Mouse (Mus musculus): ENCODE results near the gene Arhgap29.

Gene Arhgap29

DNA sequence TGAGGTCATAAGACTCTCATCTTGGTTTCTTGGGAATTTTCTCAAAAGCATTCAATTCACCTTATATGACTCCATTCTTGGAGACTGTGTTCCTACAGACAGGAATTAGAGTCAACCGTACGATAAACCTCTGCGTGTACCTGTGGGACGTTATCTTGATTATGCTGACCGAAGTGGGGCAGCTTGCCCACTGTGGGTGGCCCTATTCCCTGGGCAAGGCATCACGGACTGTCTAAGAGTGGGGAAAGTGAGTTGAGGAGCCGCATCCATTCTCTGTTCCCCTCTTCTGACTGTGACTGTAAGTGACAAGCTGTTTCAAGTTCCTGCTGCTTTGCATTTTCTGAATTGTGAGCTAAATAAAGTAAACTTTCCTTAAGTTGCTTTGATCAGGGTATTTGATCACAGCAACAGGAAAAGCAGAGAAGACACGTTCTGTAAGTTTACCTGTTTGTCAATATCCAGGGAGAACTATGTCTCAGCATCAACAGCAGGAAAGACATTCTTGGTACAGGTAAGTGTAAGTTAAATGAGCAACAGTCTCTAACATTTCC is at the start of gene Arhgap29:
Arhgap29 (plus strand) TSS at position 501 of the 551 bp plus-strand sequence.
- no peak for DNase-seq (ENCODE audit: low spot score in 2 of 2)

GRCm38 (mm10) chr3:121902729-121903128 is 49.6 kb upstream of the Arhgap29 start:
- DNase-seq (ENCODE audit: low spot score in 2 of 2): no peak

DNA sequence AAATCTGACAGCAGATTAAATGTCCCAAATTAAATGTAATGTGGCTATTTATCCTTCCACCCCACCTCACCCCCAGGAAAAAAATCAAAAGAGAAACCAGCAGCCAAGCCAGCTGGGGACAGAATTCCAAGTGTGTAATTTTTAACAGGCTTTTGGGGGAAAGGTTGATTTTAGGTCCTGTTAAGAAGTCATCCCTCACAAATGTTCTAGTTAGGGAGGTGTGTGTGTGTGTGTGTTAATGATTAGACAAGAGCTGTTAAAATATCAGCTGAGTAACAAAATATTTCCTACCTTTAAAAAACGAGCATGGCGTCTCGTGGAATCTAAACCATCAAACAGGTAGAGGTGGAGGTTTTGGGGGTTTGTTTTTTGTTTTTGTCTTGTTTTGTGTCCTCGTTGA is 49.1 kb upstream of the Arhgap29 start:
- no peak for DNase-seq (ENCODE audit: low spot score in 2 of 2)

- DNase-seq (ENCODE audit: low spot score in 2 of 2): no peak
These were observed 48.6 kb upstream of the Arhgap29 start for GRCm38 (mm10) chr3:121903695-121904094.

DNA sequence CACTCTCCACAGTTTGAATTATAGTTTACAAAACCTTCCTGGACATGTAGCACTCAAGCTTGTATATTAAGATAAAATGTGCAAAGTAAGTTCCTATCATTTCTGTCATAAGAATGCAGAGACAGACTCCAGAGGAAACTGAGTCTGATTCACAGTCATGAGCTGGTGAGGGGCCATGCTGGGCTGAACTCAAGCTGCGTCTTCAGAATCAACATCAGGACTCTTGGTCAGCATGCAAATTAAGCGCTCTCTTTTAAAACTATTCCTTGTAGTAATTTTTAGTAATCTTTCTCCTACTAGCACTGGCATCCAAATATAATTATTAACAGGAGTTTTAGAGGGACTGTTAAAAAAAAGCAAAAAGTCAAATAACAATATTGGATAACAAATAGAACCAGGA is 47.9 kb upstream of the Arhgap29 start:
- DNase-seq (ENCODE audit: low spot score in 2 of 2): no peak

DNA sequence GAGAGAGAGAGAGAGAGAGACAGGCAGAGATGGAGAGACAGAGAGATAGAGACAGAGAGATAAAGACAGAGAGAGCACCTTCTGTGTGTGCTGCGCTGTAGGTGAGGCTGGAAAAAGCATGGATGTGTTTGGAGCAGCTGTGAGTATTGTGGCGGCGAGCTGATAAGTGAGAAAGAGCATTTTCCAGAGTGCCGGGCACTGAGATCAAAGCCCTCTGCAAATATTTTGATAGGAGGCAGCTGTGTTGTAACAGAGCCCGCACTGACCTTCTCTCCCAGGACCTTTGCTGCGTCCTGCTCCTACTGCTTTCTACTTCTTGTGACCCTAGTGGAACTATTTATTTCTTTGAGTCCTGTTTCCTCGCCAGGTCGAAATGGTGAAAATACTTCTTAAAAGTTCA is 45.7 kb upstream of the Arhgap29 start:
- DNase-seq (ENCODE audit: low spot score in 2 of 2): no peak

- DNase-seq (ENCODE audit: low spot score in 2 of 2): no peak
These were observed 43.2 kb upstream of the Arhgap29 start for GRCm38 (mm10) chr3:121909155-121909554.

DNA sequence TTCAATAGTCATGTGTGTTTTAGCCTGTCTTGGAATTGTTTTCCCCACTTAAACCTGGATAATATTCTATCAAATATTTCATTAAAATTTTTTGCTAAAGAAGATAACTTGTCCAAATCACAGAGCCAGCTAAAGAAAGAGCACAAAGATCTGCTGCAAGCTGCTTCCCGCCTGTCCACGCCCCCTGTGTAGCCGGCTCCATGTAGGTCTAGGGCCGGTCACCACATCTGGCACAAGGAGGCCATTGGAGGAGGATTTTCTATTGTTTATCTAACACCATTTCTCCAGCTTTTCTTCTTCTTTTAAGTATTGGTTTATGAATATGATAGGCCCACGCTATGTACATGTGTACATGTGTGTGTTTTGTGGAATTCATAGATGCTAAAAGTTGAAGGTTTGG is 38.9 kb upstream of the Arhgap29 start:
- DNase-seq (ENCODE audit: low spot score in 2 of 2): no peak

- no peak for DNase-seq (ENCODE audit: low spot score in 2 of 2)
These were observed 37.7 kb upstream of the Arhgap29 start for GRCm38 (mm10) chr3:121914459-121915185.

DNA sequence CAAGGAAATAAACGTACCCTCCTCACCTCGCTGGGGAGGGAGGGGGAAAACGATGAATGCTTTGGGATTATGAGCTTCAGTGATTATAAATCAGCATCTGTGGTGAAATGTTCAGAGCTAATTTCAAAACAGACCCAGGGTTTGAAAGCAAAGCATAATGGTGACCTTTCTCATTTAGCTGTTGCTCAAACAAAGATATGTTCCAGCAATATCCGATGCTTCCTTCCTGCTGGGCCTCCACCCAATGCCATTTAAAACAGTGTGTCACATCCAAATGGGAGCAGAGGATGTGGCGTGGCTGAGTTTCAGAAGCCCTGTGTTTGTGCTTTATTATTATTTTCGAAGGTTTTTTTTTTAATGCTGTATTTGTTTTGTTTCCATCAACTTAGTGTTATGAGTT is 37.1 kb upstream of the Arhgap29 start:
- DNase-seq (ENCODE audit: low spot score in 2 of 2): no peak

- no peak for DNase-seq (ENCODE audit: low spot score in 2 of 2)
These were observed 35.4 kb upstream of the Arhgap29 start for GRCm38 (mm10) chr3:121916802-121917532.

GRCm38 (mm10) chr3:121917658-121918057 is 34.7 kb upstream of the Arhgap29 start:
- no peak for DNase-seq (ENCODE audit: low spot score in 2 of 2)

- no peak for DNase-seq (ENCODE audit: low spot score in 2 of 2)
These were observed 32.4 kb upstream of the Arhgap29 start for GRCm38 (mm10) chr3:121919961-121920360.

DNA sequence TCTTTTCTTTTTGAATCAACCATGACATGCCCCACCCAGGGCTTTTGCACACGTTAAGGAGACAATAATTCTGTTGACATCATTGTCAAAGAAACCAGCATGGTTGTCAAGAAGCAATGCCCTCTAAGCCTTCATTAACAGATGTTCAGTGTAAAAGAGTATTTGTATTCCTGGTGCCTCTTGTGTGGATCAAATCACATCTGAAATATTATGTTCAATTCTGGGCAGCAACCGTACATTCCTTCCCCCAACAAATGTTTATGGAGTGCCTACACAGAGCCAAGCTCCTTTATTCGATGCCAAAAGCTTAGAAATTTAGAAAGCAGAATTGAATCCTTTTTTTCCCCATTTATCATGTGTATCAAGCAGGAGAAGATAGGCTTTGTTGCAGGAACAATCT is 31.6 kb upstream of the Arhgap29 start:
- no peak for DNase-seq (ENCODE audit: low spot score in 2 of 2)

DNA sequence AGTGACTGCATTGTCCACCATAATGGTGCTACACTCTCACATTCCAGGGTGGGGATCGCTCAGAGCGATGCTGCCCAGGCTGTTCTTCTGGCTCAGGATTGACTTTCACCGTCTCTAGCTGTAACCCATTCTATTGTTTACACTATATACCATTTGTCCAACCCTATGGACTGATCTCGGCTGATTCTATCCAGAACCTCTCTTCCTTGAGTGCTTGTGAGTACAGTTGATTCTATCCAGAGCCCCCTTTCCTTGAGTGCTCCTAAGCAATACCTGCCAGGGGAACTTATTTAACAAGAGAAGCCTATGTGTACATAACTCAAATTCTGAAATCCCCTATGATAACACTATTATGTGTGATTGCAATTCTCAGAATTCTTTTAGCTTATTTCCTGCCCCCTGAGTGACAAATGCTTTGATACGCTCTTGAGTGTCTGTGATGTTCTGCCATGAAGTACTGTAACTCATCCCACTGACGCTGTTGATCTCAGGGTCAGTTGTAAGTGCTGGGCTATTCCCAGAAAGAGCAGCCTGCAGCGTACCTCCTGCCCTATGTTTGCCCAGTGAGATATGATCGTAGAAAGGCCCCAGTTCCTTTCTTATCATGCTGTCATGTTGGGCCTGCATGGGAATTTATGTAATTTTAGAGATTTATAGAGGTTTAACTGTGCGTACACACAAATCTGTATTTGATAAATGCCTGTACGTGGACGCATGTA is 27.4 kb upstream of the Arhgap29 start:
- no peak for DNase-seq (ENCODE audit: low spot score in 2 of 2)

DNA sequence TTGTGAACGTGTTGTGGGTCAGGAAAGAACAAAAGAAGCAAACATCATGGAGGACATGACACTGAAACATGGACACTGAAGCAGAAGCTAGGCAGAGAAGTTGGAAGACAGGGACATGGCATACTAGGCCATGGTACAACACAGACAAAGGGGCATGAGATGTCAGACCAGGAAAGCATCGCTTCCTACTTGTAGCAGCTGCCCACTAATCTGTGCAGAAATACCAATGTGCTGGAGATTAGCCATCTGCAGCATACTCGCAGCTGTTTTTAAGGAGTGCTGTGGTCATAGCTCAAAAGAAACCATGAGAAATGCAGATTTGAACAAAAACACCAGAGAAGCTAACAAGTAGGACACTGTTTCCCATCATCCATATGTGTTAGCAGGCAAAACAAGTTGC is 24.7 kb upstream of the Arhgap29 start:
- DNase-seq (ENCODE audit: low spot score in 2 of 2): no peak

DNA sequence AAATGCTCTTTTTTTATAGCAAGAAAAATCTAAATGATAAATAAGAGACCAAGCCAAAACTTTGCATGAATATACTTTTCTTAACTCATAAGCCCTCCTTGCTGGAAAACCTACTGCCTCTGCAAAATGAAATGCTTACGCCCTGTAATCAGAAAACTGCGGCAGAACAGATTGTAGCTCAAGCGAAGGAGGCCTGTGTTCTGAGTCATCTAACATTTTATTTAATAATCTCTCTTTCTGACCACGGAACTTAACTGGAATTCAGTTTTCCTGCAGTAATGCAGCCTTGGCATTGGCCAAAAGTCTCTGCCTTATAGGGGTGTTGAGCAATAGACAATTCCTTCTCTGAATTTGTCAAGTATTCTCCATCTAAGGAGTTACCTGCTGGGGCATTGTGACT is 19.5 kb upstream of the Arhgap29 start:
- no peak for DNase-seq (ENCODE audit: low spot score in 2 of 2)

GRCm38 (mm10) chr3:121936241-121936640 is 16.1 kb upstream of the Arhgap29 start:
- no peak for DNase-seq (ENCODE audit: low spot score in 2 of 2)

- DNase-seq (ENCODE audit: low spot score in 2 of 2): no peak
These were observed 15.3 kb upstream of the Arhgap29 start for GRCm38 (mm10) chr3:121937036-121937435.

- no peak for DNase-seq (ENCODE audit: low spot score in 2 of 2)
These were observed 12.7 kb upstream of the Arhgap29 start for GRCm38 (mm10) chr3:121939658-121940057.

GRCm38 (mm10) chr3:121940094-121940889 is 12.0 kb upstream of the Arhgap29 start:
- no peak for DNase-seq (ENCODE audit: low spot score in 2 of 2)

Measured in cerebellum, postnatal 4 days (tissue).